Mouse (Mus musculus) embryo, embryonic 10.5 days (tissue): ENCODE data around the gene Ubald1.

Source experiments
- DNase-seq: peaks from one replicate; pipeline ENCODE4 v3.0.0-alpha.2; 2015; ENCODE audit warnings: low spot score

Gene Ubald1

GRCm38 (mm10) chr16:4871926-4872325 is 8.2 kb downstream of the Ubald1 start:
- no peak for DNase-seq

GRCm38 (mm10) chr16:4870490-4870889 is 9.6 kb downstream of the Ubald1 start:
- DNase-seq, result no peak

DNA sequence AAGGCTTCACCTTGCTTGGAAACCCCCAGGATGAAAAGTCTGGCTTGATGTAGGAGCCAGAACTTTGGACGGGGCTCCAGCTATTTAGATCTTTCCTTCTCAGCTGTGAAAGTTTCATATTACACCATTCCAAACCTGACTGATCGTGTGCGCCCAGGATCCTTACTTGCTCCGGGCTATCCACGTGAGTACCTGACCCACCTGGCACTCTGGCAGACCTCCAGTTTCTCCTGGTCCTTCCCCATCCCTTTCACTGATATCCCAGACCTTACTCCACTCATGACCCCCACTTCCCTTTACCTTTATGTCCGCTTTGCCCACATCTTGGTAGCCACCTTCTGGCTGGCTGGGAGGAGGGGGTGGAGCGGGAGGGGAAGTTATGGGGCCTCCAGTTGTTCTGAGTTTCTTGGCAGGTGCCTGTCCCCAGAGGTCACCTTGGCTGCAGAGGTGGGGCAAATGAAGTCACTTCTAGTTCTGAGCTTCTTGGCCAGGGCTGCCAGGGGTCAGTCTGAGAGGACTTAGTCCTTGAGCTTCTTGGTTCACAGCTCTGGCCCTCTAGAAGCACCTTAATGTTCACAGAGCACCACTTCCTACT is 13.9 kb downstream of the Ubald1 start:
- no peak for DNase-seq

- DNase-seq, result no peak
These were observed 16.4 kb downstream of the Ubald1 start for GRCm38 (mm10) chr16:4863742-4864141.

DNA sequence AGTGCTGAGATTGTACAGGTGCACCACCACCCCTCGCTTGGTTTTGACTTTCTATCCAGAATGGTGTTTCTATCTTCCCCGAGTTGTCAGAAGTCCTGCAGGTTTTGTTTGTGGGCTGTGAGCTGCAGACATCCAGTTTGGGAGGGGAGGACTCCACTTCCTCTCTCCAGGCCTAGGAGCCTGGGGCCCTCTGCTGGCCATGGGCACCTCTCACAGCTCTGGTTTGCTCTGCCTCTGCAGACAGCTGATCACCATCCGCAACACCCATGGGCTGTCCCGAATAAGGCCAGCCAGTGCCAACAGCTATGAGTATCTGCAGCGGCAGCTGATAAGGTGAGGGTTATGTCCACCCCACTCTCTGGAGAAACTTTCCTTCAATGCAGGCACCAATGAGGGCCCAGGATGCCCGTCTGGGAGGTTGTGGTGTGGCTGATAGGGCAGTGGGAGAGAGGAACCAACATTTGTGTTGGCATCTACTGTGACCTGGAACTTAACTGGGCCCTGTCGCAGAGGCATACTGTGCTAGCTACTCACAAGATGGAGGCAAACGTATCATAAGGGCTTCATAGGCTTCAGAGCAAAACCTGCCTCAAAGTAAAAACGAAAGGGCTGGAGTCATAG is 17.1 kb downstream of the Ubald1 start:
- DNase-seq, result peak; percentile 70

GRCm38 (mm10) chr16:4861392-4861791 is 18.7 kb downstream of the Ubald1 start:
- DNase-seq, result no peak

DNA sequence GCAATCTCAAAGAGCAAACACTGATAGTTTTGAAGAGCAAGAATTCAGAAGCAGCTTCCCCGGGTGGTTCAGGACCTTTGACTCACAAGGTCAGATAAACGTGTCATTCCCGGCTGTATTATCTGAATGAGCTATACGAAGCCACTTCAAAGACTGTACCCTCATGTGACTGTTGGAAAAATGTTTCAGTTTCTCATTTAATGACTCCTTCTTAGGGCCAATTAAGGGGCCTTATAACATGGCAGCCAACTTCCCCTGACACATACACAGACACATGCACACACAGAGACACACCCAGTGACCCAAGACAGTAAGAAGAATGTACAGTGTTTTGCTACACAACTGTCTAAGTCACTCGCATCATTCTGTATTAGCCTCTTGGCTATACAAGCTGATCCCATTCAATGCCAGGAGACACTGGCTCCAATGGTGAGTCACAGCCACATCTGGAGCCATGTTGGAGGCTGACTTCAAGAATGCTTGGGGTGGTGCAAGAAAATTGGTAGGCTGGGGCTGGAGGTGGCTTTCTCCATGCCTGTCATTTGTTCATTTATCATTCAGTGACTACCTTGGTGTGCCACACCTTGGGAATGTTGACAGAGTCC is 25.0 kb downstream of the Ubald1 start:
- no peak for DNase-seq

DNA sequence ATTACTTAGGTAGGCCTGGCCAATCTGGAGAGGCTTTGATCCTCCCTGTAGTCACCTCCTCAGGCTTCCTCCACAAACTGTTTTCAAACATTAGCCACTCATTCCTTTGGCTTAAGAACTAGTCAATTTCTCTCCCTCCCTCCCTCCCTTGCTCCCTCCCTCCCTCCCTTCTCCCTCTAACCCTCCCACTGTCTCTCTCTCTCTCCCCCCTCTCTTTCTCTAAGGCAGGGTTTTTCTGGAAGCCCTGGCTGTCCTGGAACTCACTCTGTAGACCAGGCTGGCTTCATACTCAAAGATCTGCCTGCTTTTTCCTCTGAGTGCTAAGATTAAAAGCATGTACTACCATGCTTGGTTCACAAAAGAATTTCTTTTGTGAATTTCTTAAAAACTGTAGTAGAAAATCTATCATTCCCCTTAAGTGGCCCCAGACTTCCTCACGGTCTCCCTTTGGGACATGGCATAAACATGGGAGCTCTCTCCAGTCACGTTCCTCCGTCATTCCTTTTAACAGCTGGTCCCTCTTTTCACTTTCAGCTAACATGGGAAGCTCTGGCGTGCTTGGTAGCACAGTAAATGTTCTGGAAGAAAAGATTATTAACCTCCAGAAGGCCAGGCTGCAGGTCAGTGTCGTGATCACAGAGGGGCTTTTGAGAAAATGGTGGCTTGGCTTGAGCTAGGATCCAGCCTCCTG is 29.0 kb downstream of the Ubald1 start:
- no peak for DNase-seq

DNA sequence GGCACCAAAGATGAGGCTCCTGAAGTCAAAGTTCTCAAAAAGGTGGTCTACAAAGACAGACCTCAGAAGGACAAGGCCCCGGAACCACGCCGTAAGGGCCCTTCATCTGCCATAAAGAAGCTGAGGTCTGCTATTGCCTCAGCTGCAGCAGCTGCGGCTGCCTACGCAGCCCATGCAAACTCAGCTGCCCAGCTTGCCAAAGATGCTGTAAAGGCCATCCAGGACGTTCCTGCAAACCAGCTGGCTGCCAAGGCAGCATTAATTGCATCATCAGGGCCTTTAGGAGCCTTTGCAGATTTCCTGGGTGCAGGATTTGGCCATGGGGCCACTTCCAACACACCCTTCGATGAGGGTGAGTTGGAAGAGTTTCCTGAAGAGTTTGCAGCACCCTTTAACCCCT is 29.8 kb downstream of the Ubald1 start:
- DNase-seq, result no peak

GRCm38 (mm10) chr16:4848090-4848489 is 32.0 kb downstream of the Ubald1 start:
- DNase-seq, result no peak

GRCm38 (mm10) chr16:4847041-4847440 is 33.1 kb downstream of the Ubald1 start:
- DNase-seq, result no peak

DNA sequence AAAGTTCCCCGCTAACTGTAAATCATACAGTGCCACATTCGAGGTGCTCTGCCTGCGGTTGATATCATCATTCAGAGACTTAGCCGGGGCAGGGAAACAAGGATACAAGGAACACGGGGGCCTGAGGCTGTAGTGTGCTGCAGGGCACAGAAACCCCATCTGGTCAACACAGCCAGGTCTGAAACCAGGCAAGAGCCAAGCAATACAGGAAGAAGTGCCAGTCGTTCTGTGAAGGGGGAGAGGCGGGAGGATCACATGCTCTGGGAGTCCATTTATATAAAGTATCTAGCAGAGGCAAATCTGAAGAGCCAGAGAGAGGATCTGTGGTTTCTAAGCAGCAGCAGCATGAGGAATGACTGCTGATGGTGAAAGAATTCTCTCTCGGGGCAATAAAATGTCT is 39.9 kb downstream of the Ubald1 start:
- DNase-seq, result no peak

- DNase-seq, result no peak
These were observed 40.6 kb downstream of the Ubald1 start for GRCm38 (mm10) chr16:4839552-4839951.

DNA sequence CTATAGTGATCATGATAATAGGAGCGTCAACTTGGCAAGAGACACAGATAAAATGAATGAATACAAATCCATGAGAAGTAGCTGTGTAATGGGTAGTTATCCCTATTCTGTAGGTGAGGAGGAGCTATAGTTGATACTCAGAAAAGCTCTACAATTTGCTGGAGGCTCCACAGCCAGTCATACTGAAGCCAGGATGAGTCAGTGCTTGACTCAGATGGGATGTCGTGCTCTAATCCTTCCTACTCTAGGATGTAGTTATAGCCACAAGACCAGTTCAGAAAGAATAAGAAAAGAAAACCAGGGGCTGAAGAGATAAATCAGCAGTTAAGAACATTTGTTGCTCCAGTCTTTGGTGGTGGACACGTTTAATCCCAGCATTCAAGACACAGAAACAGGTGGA is 42.5 kb downstream of the Ubald1 start:
- DNase-seq, result no peak

- DNase-seq, result no peak
These were observed 44.9 kb downstream of the Ubald1 start, which contains the start of gene 4930562C15Rik for GRCm38 (mm10) chr16:4835191-4835590. Gene 4930562C15Rik, plus strand, starts transcription at chr16:4835416.

DNA sequence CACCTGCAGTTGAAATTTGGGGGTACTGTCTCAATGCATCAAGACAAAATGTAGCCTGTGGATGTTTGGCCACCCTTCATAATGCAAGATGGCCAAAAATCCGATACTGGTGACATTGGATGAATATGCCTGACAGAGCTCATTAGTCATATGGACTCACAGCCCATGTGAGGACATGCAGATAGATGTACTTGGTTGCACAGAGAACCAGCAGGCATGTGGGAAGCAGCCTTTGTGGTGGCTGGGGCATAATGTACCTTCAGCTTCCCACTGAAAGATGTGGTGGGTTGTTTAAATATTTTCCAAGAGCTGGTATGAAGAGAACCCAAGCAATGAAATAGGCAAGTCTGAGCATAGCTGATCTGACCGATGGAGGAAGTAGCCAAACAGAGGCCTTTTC is 46.3 kb downstream of the Ubald1 start:
- no peak for DNase-seq

- no peak for DNase-seq
These were observed 48.3 kb downstream of the Ubald1 start for GRCm38 (mm10) chr16:4831650-4832419.

- no peak for DNase-seq
These were observed 50.7 kb downstream of the Ubald1 start for GRCm38 (mm10) chr16:4829271-4829900.

GRCm38 (mm10) chr16:4827639-4828038 is 52.5 kb downstream of the Ubald1 start:
- no peak for DNase-seq
